Comparison of ENCODE assay signal across 33 mouse cellular contexts in the genomic region with DNA sequence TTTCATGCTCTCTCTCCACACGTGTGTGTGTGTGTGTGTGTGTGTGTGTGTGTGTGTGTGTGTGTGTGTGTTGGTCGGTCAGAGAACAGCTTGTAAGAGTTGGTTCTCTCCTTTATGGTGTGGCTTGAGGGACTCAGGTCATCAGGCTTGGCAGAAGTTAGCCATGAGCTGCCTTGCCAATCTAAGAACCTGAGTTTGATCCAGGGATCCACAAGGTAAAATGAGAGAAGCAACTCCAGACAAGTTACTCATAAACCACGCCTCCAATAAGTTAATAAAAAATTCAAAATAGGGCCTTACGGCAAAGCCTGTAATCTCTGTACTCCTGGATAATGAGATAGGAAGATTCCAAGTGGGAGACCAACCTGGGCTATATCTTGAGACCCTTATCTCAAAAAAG. TPM values are rescaled to one million over a fixed set of nuclear protein-coding genes. Genes with fewer than 3 reads are reported as not detected.
"Had no signal": no experiment of that assay in that cellular context is flagged by ENCODE, and none has a peak within 500 bp of the region (broad histone marks: within the 10 kb centered on the region; RNA-seq: fewer than 3 reads in every experiment).

No protein-coding gene starts in this region.

- H3K27me3 ChIP-seq: embryonic facial prominence, embryonic 12.5 days; embryonic facial prominence, embryonic 13.5 days; embryonic facial prominence, embryonic 15.5 days; forebrain, embryonic 12.5 days; forebrain, embryonic 13.5 days; forebrain, embryonic 15.5 days had no signal

- DNase-seq: cerebellum, adult 2 months; cerebellum, adult 8-10 months; cerebellum, adult 9-10 months; cerebellum, adult 9-11 months; cerebellum, postnatal 10 days; cerebellum, postnatal 14 days; cerebellum, postnatal 25 days; cerebellum, postnatal 36 days; embryo, embryonic 11 days; forebrain, postnatal 0 days; gastrocnemius, adult 2 months; gastrocnemius, postnatal 10 days; gastrocnemius, postnatal 14 days; gastrocnemius, postnatal 25 days; gastrocnemius, postnatal 36 days; heart, adult 11 months; heart, adult 18-20 months had no signal

- H3K9ac ChIP-seq: embryonic facial prominence, embryonic 12.5 days; embryonic facial prominence, embryonic 13.5 days; embryonic facial prominence, embryonic 15.5 days; forebrain, embryonic 12.5 days; forebrain, embryonic 13.5 days; forebrain, embryonic 15.5 days; forebrain, postnatal 0 days had no signal

- H3K27ac ChIP-seq: embryonic facial prominence, embryonic 10.5 days; embryonic facial prominence, embryonic 12.5 days; embryonic facial prominence, embryonic 13.5 days; embryonic facial prominence, embryonic 15.5 days; forebrain, embryonic 10.5 days; forebrain, embryonic 12.5 days; forebrain, embryonic 13.5 days; forebrain, embryonic 15.5 days; gastrocnemius, adult 2 months had no signal

- H3K4me3 ChIP-seq: embryonic facial prominence, embryonic 10.5 days; embryonic facial prominence, embryonic 12.5 days; embryonic facial prominence, embryonic 13.5 days; embryonic facial prominence, embryonic 15.5 days; erythroblast, embryonic 14.5 days; forebrain, embryonic 10.5 days; forebrain, embryonic 12.5 days; forebrain, embryonic 13.5 days; forebrain, embryonic 15.5 days; gastrocnemius, adult 2 months had no signal

- H3K4me1 ChIP-seq: embryonic facial prominence, embryonic 10.5 days; embryonic facial prominence, embryonic 12.5 days; embryonic facial prominence, embryonic 13.5 days; embryonic facial prominence, embryonic 15.5 days; forebrain, embryonic 10.5 days; forebrain, embryonic 12.5 days; forebrain, embryonic 13.5 days; forebrain, embryonic 15.5 days had no signal

RNA-seq across cellular contexts. Expression of gene Gm128, which starts 33.1 kb away (rescaled TPM):
- total RNA-seq: gastrocnemius, adult 18-20 months; gastrocnemius, adult 8-10 months; gastrocnemius, postnatal 25 days; gastrocnemius, postnatal 36 days; heart, adult 18-20 months had no signal
- polyA plus RNA-seq: embryonic facial prominence, embryonic 11.5 days; erythroblast, embryonic 14.5 days; forebrain, embryonic 14.5 days; forebrain, embryonic 16.5 days had no signal

RNA-seq across cellular contexts. Expression of gene Bnipl, which starts 42.7 kb away (rescaled TPM):
- total RNA-seq: common myeloid progenitor, adult 5-6 weeks; gastrocnemius, adult 18-20 months; gastrocnemius, adult 8-10 months; gastrocnemius, postnatal 10 days; gastrocnemius, postnatal 14 days; gastrocnemius, postnatal 25 days; gastrocnemius, postnatal 36 days; granulocyte monocyte progenitor cell, adult 5-6 weeks; heart, adult 18-20 months had no signal
- polyA plus RNA-seq: erythroblast, embryonic 14.5 days; forebrain, embryonic 13.5 days; forebrain, embryonic 14.5 days; forebrain, embryonic 15.5 days; forebrain, postnatal 0 days had no signal
